Mouse (Mus musculus) bone marrow, adult 2 months (tissue): ENCODE measurements at regions not wholly inside any gene's neighbourhood (a gene's known extent, or its start where the extent isn't known, plus 50 kb on each side); places are given as distances from the start of the nearest gene placed in this dataset.
A peak's percentile ranks its signal among the peaks of the same experiment; 100 is the strongest.

ENCODE experiments used
- H3K27ac ChIP-seq: fragments of 200-500 bp; 2 replicates; pipeline ENCODE4 v1.5.1; 2012; ENCODE audit warnings: low read depth, mild to moderate bottlenecking, control low read depth, inconsistent platforms, low read length; ENCODE audit not compliant: control insufficient read depth, poor library complexity, insufficient read depth
- H3K4me1 ChIP-seq: fragments of 200-500 bp; 2 replicates; pipeline ENCODE4 v1.6.1; 2011; ENCODE audit warnings: low read length; ENCODE audit not compliant: control insufficient read depth, insufficient read depth
- H3K4me3 ChIP-seq: fragments of 200-500 bp; replicated peaks from 2 replicates; pipeline ENCODE3; 2011; ENCODE audit warnings: mild to moderate bottlenecking, low read depth, low read length, control low read depth; ENCODE audit not compliant: control insufficient read depth
- CTCF ChIP-seq: fragments of 200-500 bp; IDR thresholded peaks from 2 replicates; pipeline ENCODE4 v1.5.1; 2011; ENCODE audit warnings: low read length, control low read depth; ENCODE audit not compliant: control insufficient read depth, insufficient read depth
- POLR2A ChIP-seq: fragments of 200-500 bp; IDR thresholded peaks from 2 replicates; pipeline ENCODE4 v1.6.1; 2011; ENCODE audit warnings: low read depth, mild to moderate bottlenecking, control low read depth, low read length, borderline replicate concordance; ENCODE audit not compliant: control insufficient read depth
- WGBS: fragments of 180-500 bp; shearing (Covaris S2); methylation state at CpG from one replicate; pipeline ENCODE4 v1.1.7; 2018; 5-methylcytosine and 5-hydroxymethylcytosine counted together

DNA sequence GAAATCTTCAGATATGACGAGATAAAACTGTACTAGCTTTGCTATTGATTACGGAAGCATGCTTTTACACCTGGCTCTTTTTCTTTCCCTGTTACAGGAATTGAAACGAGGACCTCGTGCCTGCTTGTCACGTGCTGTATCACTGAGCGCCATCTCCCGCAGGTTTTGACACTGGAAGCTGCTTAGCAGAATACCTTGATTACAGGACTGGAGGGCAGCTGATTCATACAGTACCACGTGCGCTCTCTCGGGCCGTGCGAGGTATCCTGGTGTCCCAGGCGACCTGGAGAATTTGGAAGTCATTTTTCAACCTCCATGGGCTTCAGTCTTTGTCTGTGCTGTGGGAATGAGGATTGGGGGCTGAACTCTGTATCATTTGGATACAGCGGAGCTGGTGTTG is 81.5 kb downstream of the Rpl14 start:
- no peak for TF ChIP-seq POLR2A
- no peak for TF ChIP-seq CTCF
- WGBS: 85% methylated on average over 14 of the region's 14 CpGs
- H3K4me1 ChIP-seq: no peaks in the 10 kb centered on the region
- no peak overlapping the region for H3K27ac ChIP-seq
- no peak overlapping the region for H3K4me3 ChIP-seq

DNA sequence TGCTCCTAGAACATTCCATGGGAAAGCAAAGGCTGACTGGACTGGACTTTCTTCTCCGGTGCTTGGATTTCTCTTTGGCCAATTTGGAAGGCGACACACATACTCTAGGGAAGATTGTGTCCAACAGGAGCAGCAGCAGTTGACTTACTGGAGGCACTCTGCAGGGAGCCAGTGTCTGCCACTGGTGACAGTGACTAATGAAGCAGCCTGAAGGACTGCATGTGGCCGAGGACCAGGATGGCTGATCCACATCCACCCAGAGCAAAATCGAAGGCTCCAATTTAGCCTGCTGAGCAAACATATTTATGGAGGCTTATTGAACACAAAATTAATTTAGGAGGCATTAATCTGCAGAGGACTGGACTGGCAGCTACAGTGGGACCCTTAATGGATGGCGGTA is 81.9 kb downstream of the Rpl14 start:
- H3K27ac ChIP-seq: no peak overlapping the region
- H3K4me3 ChIP-seq: no peak overlapping the region
- H3K4me1 ChIP-seq: no peaks in the 10 kb centered on the region
- TF ChIP-seq CTCF (no peak), POLR2A (no peak)
- WGBS: 77% methylated on average over 5 of the region's 5 CpGs

DNA sequence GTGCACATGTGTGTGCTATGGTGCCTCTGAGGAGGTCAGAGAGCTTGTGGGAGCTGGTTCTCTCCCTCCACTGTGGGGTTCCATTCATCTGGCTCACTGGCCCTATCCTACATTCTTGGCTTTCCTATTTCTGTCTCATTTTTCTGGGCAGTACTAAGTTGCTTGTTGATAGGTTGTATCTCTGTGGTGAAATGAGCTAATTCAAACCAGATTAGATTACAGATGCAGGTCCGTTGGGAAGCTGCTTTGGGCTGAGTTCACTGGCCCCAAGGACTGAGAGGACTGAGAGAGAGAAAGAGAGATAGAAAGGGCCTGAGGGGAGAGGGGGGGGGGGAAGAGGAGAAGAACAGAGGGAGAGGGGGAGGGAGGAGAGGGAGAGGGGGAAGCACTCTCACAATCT is 83.5 kb downstream of the Rpl14 start:
- 55% methylated on average over 1 of the region's 1 CpGs for WGBS
- no peak for TF ChIP-seq CTCF
- no peak for TF ChIP-seq POLR2A
- Histone ChIP-seq H3K4me3 (no peak overlapping the region), H3K27ac (no peak overlapping the region), H3K4me1 (no peaks in the 10 kb centered on the region)

DNA sequence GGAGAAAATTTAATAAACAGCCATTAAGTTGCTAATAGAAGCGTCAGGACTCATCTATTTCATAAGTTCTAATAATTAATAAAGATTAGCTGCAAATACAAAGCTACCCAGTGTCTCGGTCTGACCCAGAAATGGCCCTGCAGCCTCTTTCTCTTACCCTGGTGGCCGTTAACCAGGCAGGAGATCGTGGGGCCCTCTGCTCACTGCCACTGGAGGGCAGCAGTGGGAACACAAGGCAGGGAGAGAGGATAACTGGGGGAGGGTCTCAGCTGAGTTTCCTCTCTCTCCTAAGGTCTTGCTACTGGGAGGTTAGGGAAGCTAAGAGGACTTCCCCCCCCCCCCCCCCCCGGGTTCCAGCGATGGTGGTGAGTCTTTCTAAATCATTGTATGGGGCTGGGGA is 85.7 kb downstream of the Rpl14 start:
- no peak overlapping the region for H3K4me3 ChIP-seq
- no peaks in the 10 kb centered on the region for H3K4me1 ChIP-seq
- H3K27ac ChIP-seq: no peak overlapping the region
- TF ChIP-seq CTCF (peak; percentile 37), POLR2A (no peak)
- 14% methylated on average over 5 of the region's 6 CpGs for WGBS

DNA sequence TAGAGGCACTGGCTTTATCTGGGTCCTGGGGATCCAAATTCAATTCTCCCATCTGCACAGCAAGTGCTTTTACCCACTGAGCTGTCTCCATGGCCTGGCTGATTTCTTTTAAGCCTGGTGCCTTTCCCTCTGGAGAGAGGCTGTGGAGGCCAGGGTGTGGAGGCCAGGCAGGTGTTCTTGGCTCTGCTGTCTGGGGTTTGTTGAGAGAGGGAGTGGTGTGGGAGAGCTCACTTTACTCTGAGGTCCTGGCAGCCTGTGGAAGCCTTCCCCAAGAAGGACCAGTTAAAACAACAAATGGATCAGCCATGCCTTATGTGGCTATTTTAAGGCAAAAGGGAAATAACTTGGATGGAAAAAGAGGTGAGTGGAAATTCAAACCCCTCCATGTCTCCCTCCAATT is 86.5 kb downstream of the Rpl14 start:
- Histone ChIP-seq H3K4me3 (no peak overlapping the region), H3K27ac (no peak overlapping the region), H3K4me1 (no peaks in the 10 kb centered on the region)
- TF ChIP-seq POLR2A: no peak
- TF ChIP-seq CTCF: no peak

DNA sequence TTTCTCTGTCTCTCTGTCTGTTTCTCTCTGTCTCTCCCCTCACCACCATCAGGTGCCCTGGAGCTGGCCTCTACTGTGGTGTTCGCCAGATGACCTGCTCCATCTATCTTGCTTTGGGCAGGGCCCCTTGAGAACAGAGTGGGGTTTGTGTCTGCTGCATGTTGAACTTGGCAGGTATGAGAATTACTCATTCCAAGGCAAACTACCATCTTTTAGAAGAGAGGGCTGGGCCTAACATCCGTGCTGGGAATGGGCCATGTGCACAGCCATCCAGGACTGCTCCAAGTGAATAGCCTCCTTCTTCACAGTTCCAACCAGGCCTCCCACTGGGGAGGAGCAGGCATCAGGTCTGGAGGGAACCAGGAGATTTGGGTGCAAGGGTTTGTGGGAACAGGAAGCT is 87.3 kb downstream of the Rpl14 start:
- 72% methylated on average over 2 of the region's 2 CpGs for WGBS
- TF ChIP-seq POLR2A (no peak), CTCF (no peak)
- no peak overlapping the region for H3K27ac ChIP-seq

DNA sequence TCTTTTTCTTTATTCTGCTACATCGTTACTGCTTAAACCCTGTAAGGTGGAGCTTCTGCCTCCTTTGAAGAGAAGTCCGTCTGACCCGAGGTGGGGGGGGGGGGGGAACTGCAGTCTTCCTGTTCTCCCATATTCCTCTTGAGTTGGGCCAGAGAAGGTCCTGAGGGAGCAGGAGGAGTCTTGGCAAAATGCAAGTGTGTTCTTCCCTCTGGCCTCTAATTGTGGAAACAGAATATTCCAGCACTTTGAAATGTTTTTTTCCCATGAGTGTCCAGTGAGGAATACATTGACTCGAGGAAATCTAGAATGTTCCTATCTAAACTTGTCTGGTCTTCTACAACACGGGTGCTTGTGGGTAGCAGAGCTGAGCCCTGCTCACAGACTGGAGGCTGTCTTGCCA is 90.0 kb downstream of the Rpl14 start:
- Histone ChIP-seq H3K4me1 (peaks cover 1% of the 10 kb centered on the region; the same call in 1 of the 2 replicates), H3K4me3 (no peak overlapping the region), H3K27ac (no peak overlapping the region)
- TF ChIP-seq POLR2A (no peak), CTCF (no peak)
- 56% methylated on average over 5 of the region's 5 CpGs for WGBS

More for the DNA sequence above, 87.3 kb downstream of the Rpl14 start:
- Histone ChIP-seq H3K4me3 (no peak overlapping the region), H3K4me1 (no peaks in the 10 kb centered on the region)

DNA sequence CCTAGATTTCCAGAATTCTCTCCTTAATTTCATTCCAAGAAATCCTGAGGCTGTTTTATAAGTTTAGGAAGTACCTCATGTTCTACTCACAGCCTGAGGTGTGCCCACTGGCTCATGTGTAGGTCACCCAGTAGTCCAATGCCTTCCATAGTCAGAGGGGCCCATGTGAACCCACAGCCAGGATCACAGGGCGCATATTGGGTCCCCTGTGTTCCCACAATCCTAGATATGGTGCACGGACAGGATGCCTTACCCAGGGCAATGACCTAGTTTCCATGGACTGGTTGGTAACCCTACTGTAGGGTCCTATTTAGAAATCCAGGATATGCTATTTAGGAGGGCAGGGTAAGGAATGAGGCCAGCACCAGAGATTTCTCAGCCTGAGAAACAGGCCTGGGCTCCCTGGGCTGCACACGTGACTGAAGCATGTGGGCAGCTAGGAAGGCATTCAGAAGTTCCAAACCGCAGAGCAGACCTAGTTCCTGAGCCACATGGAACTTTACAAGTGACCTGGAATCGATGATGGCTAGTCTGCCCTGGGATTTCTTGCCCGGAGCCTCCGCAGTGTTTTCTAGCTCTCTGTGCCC is 90.5 kb downstream of the Rpl14 start:
- Histone ChIP-seq H3K4me3 (no peak overlapping the region), H3K27ac (no peak overlapping the region), H3K4me1 (peaks cover 1% of the 10 kb centered on the region; the same call in 1 of the 2 replicates)
- WGBS: 81% methylated on average over 7 of the region's 7 CpGs
- TF ChIP-seq CTCF: no peak
- TF ChIP-seq POLR2A: no peak

DNA sequence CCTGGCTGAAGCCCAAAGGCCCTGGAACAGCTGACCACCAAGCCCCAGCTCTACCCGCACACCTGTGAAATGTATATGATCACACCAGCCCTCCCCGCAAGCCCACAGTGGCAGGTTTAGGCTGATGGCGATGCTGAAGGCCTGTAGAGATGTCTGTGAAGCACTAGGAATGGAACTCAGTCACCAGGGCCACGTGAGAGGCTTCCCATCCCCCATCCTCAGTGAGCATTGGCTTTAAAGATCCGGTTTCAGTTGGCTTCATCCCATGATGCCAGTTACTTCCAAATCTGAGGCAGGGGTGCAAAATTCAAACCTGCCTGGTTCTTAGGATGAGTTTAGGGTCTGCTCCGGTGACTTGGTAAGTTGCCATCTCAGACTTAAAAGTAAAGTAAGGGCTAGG is 91.9 kb downstream of the Rpl14 start:
- H3K27ac ChIP-seq: no peak overlapping the region
- H3K4me1 ChIP-seq: peaks cover 1% of the 10 kb centered on the region; the same call in 1 of the 2 replicates
- TF ChIP-seq CTCF (no peak), POLR2A (no peak)
- WGBS: 66% methylated on average over 6 of the region's 6 CpGs
- no peak overlapping the region for H3K4me3 ChIP-seq
